Mouse (Mus musculus): ENCODE measurements at regions not wholly inside any gene's neighbourhood (a gene's known extent, or its start where the extent isn't known, plus 50 kb on each side); places are given as distances from the start of the nearest gene placed in this dataset.

GRCm38 (mm10) chr4:33696969-33697368, 227.4 kb upstream of the Cnr1 start:
- Histone ChIP-seq H3K4me3 (ENCODE audit: insufficient read depth in 1 of 2, low read depth in 1 of 2, low read length in 2 of 2, poor library complexity in 1 of 2, severe bottlenecking in 1 of 2) (no peak overlapping the region), H3K36me3 (ENCODE audit: control insufficient read depth, insufficient read depth, low read length, poor library complexity, severe bottlenecking) (no peaks in the 10 kb centered on the region), H3K9me3 (ENCODE audit: control insufficient read depth, insufficient read depth, low read depth, low read length) (no peaks in the 10 kb centered on the region), H3K9ac (ENCODE audit: insufficient read depth, low read depth, low read length, poor library complexity, severe bottlenecking) (no peak overlapping the region), H3K4me1 (ENCODE audit: control insufficient read depth in 2 of 2, insufficient read depth in 2 of 2, low read length in 2 of 2, poor library complexity in 1 of 2) (no peaks in the 10 kb centered on the region), H3K27ac (ENCODE audit: insufficient read depth, low read depth, low read length, poor library complexity, severe bottlenecking) (no peak overlapping the region)
- DNase-seq (ENCODE audit: low read depth, low spot score), result no peak
- in situ Hi-C loops (cut with MboI; ENCODE audit: low sequenced_read_pairs in 2 of 2, unreplicated experiment in 2 of 2), result no loop called here
- no peak for TF ChIP-seq ZC3H11A (IDR thresholded peaks at IDR 0.05; ENCODE audit: borderline replicate concordance, low read depth, low read length)
- TF ChIP-seq CHD2 (IDR thresholded peaks at IDR 0.05; ENCODE audit: low read depth, low read length), result no peak
- TF ChIP-seq MAFK (IDR thresholded peaks at IDR 0.05; ENCODE audit: insufficient read depth, low read depth, low read length), result no peak
- no peak for TF ChIP-seq ZNF384 (IDR thresholded peaks at IDR 0.05; ENCODE audit: low read depth, low read length)
- no peak for TF ChIP-seq HCFC1 (IDR thresholded peaks at IDR 0.05; ENCODE audit: borderline replicate concordance, insufficient read depth, low read length)

- Histone ChIP-seq H3K4me1 (ENCODE audit: control insufficient read depth in 2 of 2, insufficient read depth in 2 of 2, low read length in 2 of 2, poor library complexity in 1 of 2) (no peaks in the 10 kb centered on the region), H3K9ac (ENCODE audit: insufficient read depth, low read depth, low read length, poor library complexity, severe bottlenecking) (no peak overlapping the region), H3K4me3 (ENCODE audit: insufficient read depth in 1 of 2, low read depth in 1 of 2, low read length in 2 of 2, poor library complexity in 1 of 2, severe bottlenecking in 1 of 2) (no peak overlapping the region), H3K27ac (ENCODE audit: insufficient read depth, low read depth, low read length, poor library complexity, severe bottlenecking) (no peak overlapping the region), H3K36me3 (ENCODE audit: control insufficient read depth, insufficient read depth, low read length, poor library complexity, severe bottlenecking) (no peaks in the 10 kb centered on the region), H3K9me3 (ENCODE audit: control insufficient read depth, insufficient read depth, low read depth, low read length) (no peaks in the 10 kb centered on the region)
- in situ Hi-C loops (cut with MboI; ENCODE audit: low sequenced_read_pairs in 2 of 2, unreplicated experiment in 2 of 2), result no loop called here
- no peak for TF ChIP-seq ZNF384 (IDR thresholded peaks at IDR 0.05; ENCODE audit: low read depth, low read length)
- TF ChIP-seq MAFK (IDR thresholded peaks at IDR 0.05; ENCODE audit: insufficient read depth, low read depth, low read length), result no peak
- no peak for TF ChIP-seq ZC3H11A (IDR thresholded peaks at IDR 0.05; ENCODE audit: borderline replicate concordance, low read depth, low read length)
- no peak for TF ChIP-seq HCFC1 (IDR thresholded peaks at IDR 0.05; ENCODE audit: borderline replicate concordance, insufficient read depth, low read length)
- TF ChIP-seq CHD2 (IDR thresholded peaks at IDR 0.05; ENCODE audit: low read depth, low read length), result no peak
- DNase-seq (ENCODE audit: low read depth, low spot score), result no peak
Measured at GRCm38 (mm10) chr4:33702028-33702666, 222.2 kb upstream of the Cnr1 start.

GRCm38 (mm10) chr4:33705722-33706121, 218.7 kb upstream of the Cnr1 start:
- in situ Hi-C loops (cut with MboI; ENCODE audit: low sequenced_read_pairs in 2 of 2, unreplicated experiment in 2 of 2), result no loop called here
- no peak overlapping the region for H3K9ac ChIP-seq (ENCODE audit: insufficient read depth, low read depth, low read length, poor library complexity, severe bottlenecking)
- H3K36me3 ChIP-seq (ENCODE audit: control insufficient read depth, insufficient read depth, low read length, poor library complexity, severe bottlenecking), result no peaks in the 10 kb centered on the region
- TF ChIP-seq CHD2 (IDR thresholded peaks at IDR 0.05; ENCODE audit: low read depth, low read length), result no peak
- no peak for TF ChIP-seq HCFC1 (IDR thresholded peaks at IDR 0.05; ENCODE audit: borderline replicate concordance, insufficient read depth, low read length)
- TF ChIP-seq ZC3H11A (IDR thresholded peaks at IDR 0.05; ENCODE audit: borderline replicate concordance, low read depth, low read length), result no peak
- no peak for TF ChIP-seq MAFK (IDR thresholded peaks at IDR 0.05; ENCODE audit: insufficient read depth, low read depth, low read length)
- no peak for TF ChIP-seq ZNF384 (IDR thresholded peaks at IDR 0.05; ENCODE audit: low read depth, low read length)
- H3K9me3 ChIP-seq (ENCODE audit: control insufficient read depth, insufficient read depth, low read depth, low read length), result no peaks in the 10 kb centered on the region
- H3K27ac ChIP-seq (ENCODE audit: insufficient read depth, low read depth, low read length, poor library complexity, severe bottlenecking), result no peak overlapping the region
- H3K4me3 ChIP-seq (ENCODE audit: insufficient read depth in 1 of 2, low read depth in 1 of 2, low read length in 2 of 2, poor library complexity in 1 of 2, severe bottlenecking in 1 of 2), result no peak overlapping the region
- no peaks in the 10 kb centered on the region for H3K4me1 ChIP-seq (ENCODE audit: control insufficient read depth in 2 of 2, insufficient read depth in 2 of 2, low read length in 2 of 2, poor library complexity in 1 of 2)
- DNase-seq (ENCODE audit: low read depth, low spot score), result no peak

GRCm38 (mm10) chr4:33706785-33707184, 217.6 kb upstream of the Cnr1 start:
- Histone ChIP-seq H3K9me3 (ENCODE audit: control insufficient read depth, insufficient read depth, low read depth, low read length) (no peaks in the 10 kb centered on the region), H3K27ac (ENCODE audit: insufficient read depth, low read depth, low read length, poor library complexity, severe bottlenecking) (no peak overlapping the region), H3K4me1 (ENCODE audit: control insufficient read depth in 2 of 2, insufficient read depth in 2 of 2, low read length in 2 of 2, poor library complexity in 1 of 2) (no peaks in the 10 kb centered on the region), H3K36me3 (ENCODE audit: control insufficient read depth, insufficient read depth, low read length, poor library complexity, severe bottlenecking) (no peaks in the 10 kb centered on the region), H3K4me3 (ENCODE audit: insufficient read depth in 1 of 2, low read depth in 1 of 2, low read length in 2 of 2, poor library complexity in 1 of 2, severe bottlenecking in 1 of 2) (no peak overlapping the region), H3K9ac (ENCODE audit: insufficient read depth, low read depth, low read length, poor library complexity, severe bottlenecking) (no peak overlapping the region)
- TF ChIP-seq CHD2 (IDR thresholded peaks at IDR 0.05; ENCODE audit: low read depth, low read length) (no peak), MAFK (IDR thresholded peaks at IDR 0.05; ENCODE audit: insufficient read depth, low read depth, low read length) (no peak), ZNF384 (IDR thresholded peaks at IDR 0.05; ENCODE audit: low read depth, low read length) (no peak), ZC3H11A (IDR thresholded peaks at IDR 0.05; ENCODE audit: borderline replicate concordance, low read depth, low read length) (peak; percentile 76)
- in situ Hi-C loops (cut with MboI; ENCODE audit: low sequenced_read_pairs in 2 of 2, unreplicated experiment in 2 of 2), result no loop called here
- DNase-seq (ENCODE audit: low read depth, low spot score), result peak; percentile 41

Data from ES-E14 (cell line).